Mouse (Mus musculus): ENCODE data around the gene Mmab. TPM values are rescaled to one million over a fixed set of nuclear protein-coding genes. Genes with fewer than 3 reads are reported as not detected.

Gene Mmab
- total RNA-seq, 1 experiment = 11.0 TPM

GRCm38 (mm10) chr5:114468007-114468406 lies 24.1 kb upstream of the Mmab start:
- H3K4me3 ChIP-seq (ENCODE audit: insufficient read depth in 1 of 2, low read depth in 1 of 2, low read length in 2 of 2, poor library complexity in 1 of 2, severe bottlenecking in 1 of 2) = no peak overlapping the region
- in situ Hi-C loops (cut with MboI; ENCODE audit: low sequenced_read_pairs in 2 of 2, unreplicated experiment in 2 of 2) = no loop called here

GRCm38 (mm10) chr5:114467430-114467829 lies 23.6 kb upstream of the Mmab start:
- in situ Hi-C loops (cut with MboI; ENCODE audit: low sequenced_read_pairs in 2 of 2, unreplicated experiment in 2 of 2) = no loop called here

More at GRCm38 (mm10) chr5:114468007-114468406, 24.1 kb upstream of the Mmab start:
- Histone ChIP-seq H3K9ac (ENCODE audit: insufficient read depth, low read depth, low read length, poor library complexity, severe bottlenecking) (no peak overlapping the region), H3K27ac (ENCODE audit: insufficient read depth, low read depth, low read length, poor library complexity, severe bottlenecking) (no peak overlapping the region), H3K4me1 (ENCODE audit: control insufficient read depth in 2 of 2, insufficient read depth in 2 of 2, low read length in 2 of 2, poor library complexity in 1 of 2) (peaks cover 0 to 16% of the 10 kb centered on the region in 2 experiments; a peak in 2 of 4 replicates), H3K9me3 (ENCODE audit: control insufficient read depth, insufficient read depth, low read depth, low read length) (no peaks in the 10 kb centered on the region), H3K36me3 (ENCODE audit: control insufficient read depth, insufficient read depth, low read length, poor library complexity, severe bottlenecking) (no peaks in the 10 kb centered on the region)
- DNase-seq (ENCODE audit: low read depth, low spot score) = no peak
- no peak for TF ChIP-seq MAFK (IDR thresholded peaks at IDR 0.05; ENCODE audit: insufficient read depth, low read depth, low read length)
- TF ChIP-seq CHD2 (IDR thresholded peaks at IDR 0.05; ENCODE audit: low read depth, low read length) = no peak
- TF ChIP-seq ZNF384 (IDR thresholded peaks at IDR 0.05; ENCODE audit: low read depth, low read length) = no peak
- TF ChIP-seq ZC3H11A (IDR thresholded peaks at IDR 0.05; ENCODE audit: borderline replicate concordance, low read depth, low read length) = no peak
- TF ChIP-seq HCFC1 (IDR thresholded peaks at IDR 0.05; ENCODE audit: borderline replicate concordance, insufficient read depth, low read length) = no peak

DNA sequence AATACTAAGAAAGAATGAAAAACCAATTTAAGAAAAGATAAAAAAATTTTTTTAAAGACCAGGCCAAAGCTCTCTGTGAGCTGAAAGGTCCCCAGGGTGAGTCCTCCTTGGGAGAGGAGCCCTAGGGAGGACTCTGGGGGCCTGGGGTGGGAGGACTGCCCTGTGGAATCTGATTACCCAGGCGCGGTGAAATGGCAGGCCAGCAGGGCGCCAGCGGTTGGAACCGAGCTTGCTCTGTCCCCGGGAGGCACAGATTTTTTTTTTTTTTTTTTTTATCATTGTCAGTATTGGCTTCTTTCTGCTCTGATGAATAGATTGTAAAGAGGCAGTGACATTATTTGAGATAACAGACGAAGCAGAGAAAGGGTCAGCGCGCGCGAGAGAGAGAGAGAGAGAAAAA lies 23.2 kb upstream of the Mmab start:
- H3K4me1 ChIP-seq (ENCODE audit: control insufficient read depth in 2 of 2, insufficient read depth in 2 of 2, low read length in 2 of 2, poor library complexity in 1 of 2) = peaks cover 0 to 22% of the 10 kb centered on the region in 2 experiments; a peak in 2 of 4 replicates
- no peak overlapping the region for H3K27ac ChIP-seq (ENCODE audit: insufficient read depth, low read depth, low read length, poor library complexity, severe bottlenecking)
- H3K4me3 ChIP-seq (ENCODE audit: insufficient read depth in 1 of 2, low read depth in 1 of 2, low read length in 2 of 2, poor library complexity in 1 of 2, severe bottlenecking in 1 of 2) = peak overlapping the region; percentile 16 to 34; a peak in 1 of 4 replicates
- H3K9ac ChIP-seq (ENCODE audit: insufficient read depth, low read depth, low read length, poor library complexity, severe bottlenecking) = no peak overlapping the region
- no peaks in the 10 kb centered on the region for H3K36me3 ChIP-seq (ENCODE audit: control insufficient read depth, insufficient read depth, low read length, poor library complexity, severe bottlenecking)
- TF ChIP-seq HCFC1 (IDR thresholded peaks at IDR 0.05; ENCODE audit: borderline replicate concordance, insufficient read depth, low read length) (no peak), CHD2 (IDR thresholded peaks at IDR 0.05; ENCODE audit: low read depth, low read length) (no peak), ZC3H11A (IDR thresholded peaks at IDR 0.05; ENCODE audit: borderline replicate concordance, low read depth, low read length) (no peak), MAFK (IDR thresholded peaks at IDR 0.05; ENCODE audit: insufficient read depth, low read depth, low read length) (no peak), ZNF384 (IDR thresholded peaks at IDR 0.05; ENCODE audit: low read depth, low read length) (0 out of 2 replicates have a peak, but pooled peaks have one; percentile 48)
- in situ Hi-C loops (cut with MboI; ENCODE audit: low sequenced_read_pairs in 2 of 2, unreplicated experiment in 2 of 2) = no loop called here
- H3K9me3 ChIP-seq (ENCODE audit: control insufficient read depth, insufficient read depth, low read depth, low read length) = no peaks in the 10 kb centered on the region
- DNase-seq (ENCODE audit: low read depth, low spot score) = no peak

More at GRCm38 (mm10) chr5:114467430-114467829, 23.6 kb upstream of the Mmab start:
- no peak for TF ChIP-seq MAFK (IDR thresholded peaks at IDR 0.05; ENCODE audit: insufficient read depth, low read depth, low read length)
- no peak for TF ChIP-seq CHD2 (IDR thresholded peaks at IDR 0.05; ENCODE audit: low read depth, low read length)
- no peak for TF ChIP-seq ZC3H11A (IDR thresholded peaks at IDR 0.05; ENCODE audit: borderline replicate concordance, low read depth, low read length)
- no peak for TF ChIP-seq ZNF384 (IDR thresholded peaks at IDR 0.05; ENCODE audit: low read depth, low read length)
- no peak for TF ChIP-seq HCFC1 (IDR thresholded peaks at IDR 0.05; ENCODE audit: borderline replicate concordance, insufficient read depth, low read length)
- no peak overlapping the region for H3K9ac ChIP-seq (ENCODE audit: insufficient read depth, low read depth, low read length, poor library complexity, severe bottlenecking)
- peak overlapping the region in 1 of 2 experiments; percentile 34; a peak in 2 of 4 replicates for H3K4me3 ChIP-seq (ENCODE audit: insufficient read depth in 1 of 2, low read depth in 1 of 2, low read length in 2 of 2, poor library complexity in 1 of 2, severe bottlenecking in 1 of 2)
- no peak overlapping the region for H3K27ac ChIP-seq (ENCODE audit: insufficient read depth, low read depth, low read length, poor library complexity, severe bottlenecking)
- H3K4me1 ChIP-seq (ENCODE audit: control insufficient read depth in 2 of 2, insufficient read depth in 2 of 2, low read length in 2 of 2, poor library complexity in 1 of 2) = peaks cover 0 to 21% of the 10 kb centered on the region in 2 experiments; a peak in 2 of 4 replicates
- no peaks in the 10 kb centered on the region for H3K9me3 ChIP-seq (ENCODE audit: control insufficient read depth, insufficient read depth, low read depth, low read length)
- peak; percentile 42 for DNase-seq (ENCODE audit: low read depth, low spot score)
- H3K36me3 ChIP-seq (ENCODE audit: control insufficient read depth, insufficient read depth, low read length, poor library complexity, severe bottlenecking) = no peaks in the 10 kb centered on the region

- H3K27ac ChIP-seq (ENCODE audit: insufficient read depth, low read depth, low read length, poor library complexity, severe bottlenecking) = no peak overlapping the region
- DNase-seq (ENCODE audit: low read depth, low spot score) = no peak
- H3K4me3 ChIP-seq (ENCODE audit: insufficient read depth in 1 of 2, low read depth in 1 of 2, low read length in 2 of 2, poor library complexity in 1 of 2, severe bottlenecking in 1 of 2) = no peak overlapping the region
- no peak overlapping the region for H3K9ac ChIP-seq (ENCODE audit: insufficient read depth, low read depth, low read length, poor library complexity, severe bottlenecking)
- in situ Hi-C loops (cut with MboI; ENCODE audit: low sequenced_read_pairs in 2 of 2, unreplicated experiment in 2 of 2) = no loop called here
- peaks cover 0 to 32% of the 10 kb centered on the region in 2 experiments; a peak in 3 of 4 replicates for H3K4me1 ChIP-seq (ENCODE audit: control insufficient read depth in 2 of 2, insufficient read depth in 2 of 2, low read length in 2 of 2, poor library complexity in 1 of 2)
- no peaks in the 10 kb centered on the region for H3K9me3 ChIP-seq (ENCODE audit: control insufficient read depth, insufficient read depth, low read depth, low read length)
- TF ChIP-seq ZC3H11A (IDR thresholded peaks at IDR 0.05; ENCODE audit: borderline replicate concordance, low read depth, low read length) (no peak), MAFK (IDR thresholded peaks at IDR 0.05; ENCODE audit: insufficient read depth, low read depth, low read length) (no peak), ZNF384 (IDR thresholded peaks at IDR 0.05; ENCODE audit: low read depth, low read length) (no peak), CHD2 (IDR thresholded peaks at IDR 0.05; ENCODE audit: low read depth, low read length) (no peak), HCFC1 (IDR thresholded peaks at IDR 0.05; ENCODE audit: borderline replicate concordance, insufficient read depth, low read length) (no peak)
- H3K36me3 ChIP-seq (ENCODE audit: control insufficient read depth, insufficient read depth, low read length, poor library complexity, severe bottlenecking) = no peaks in the 10 kb centered on the region
Measured at GRCm38 (mm10) chr5:114465641-114466040, 21.8 kb upstream of the Mmab start.
